Mouse (Mus musculus): ENCODE measurements around the gene Nfkbia. TPM values are rescaled to one million over a fixed set of nuclear protein-coding genes. Genes with fewer than 3 reads are reported as not detected.

The Nfkbia gene
- polyA plus RNA-seq (2012; rRNA removed) = 19.4 and 28.7 TPM in 2 replicates

DNA sequence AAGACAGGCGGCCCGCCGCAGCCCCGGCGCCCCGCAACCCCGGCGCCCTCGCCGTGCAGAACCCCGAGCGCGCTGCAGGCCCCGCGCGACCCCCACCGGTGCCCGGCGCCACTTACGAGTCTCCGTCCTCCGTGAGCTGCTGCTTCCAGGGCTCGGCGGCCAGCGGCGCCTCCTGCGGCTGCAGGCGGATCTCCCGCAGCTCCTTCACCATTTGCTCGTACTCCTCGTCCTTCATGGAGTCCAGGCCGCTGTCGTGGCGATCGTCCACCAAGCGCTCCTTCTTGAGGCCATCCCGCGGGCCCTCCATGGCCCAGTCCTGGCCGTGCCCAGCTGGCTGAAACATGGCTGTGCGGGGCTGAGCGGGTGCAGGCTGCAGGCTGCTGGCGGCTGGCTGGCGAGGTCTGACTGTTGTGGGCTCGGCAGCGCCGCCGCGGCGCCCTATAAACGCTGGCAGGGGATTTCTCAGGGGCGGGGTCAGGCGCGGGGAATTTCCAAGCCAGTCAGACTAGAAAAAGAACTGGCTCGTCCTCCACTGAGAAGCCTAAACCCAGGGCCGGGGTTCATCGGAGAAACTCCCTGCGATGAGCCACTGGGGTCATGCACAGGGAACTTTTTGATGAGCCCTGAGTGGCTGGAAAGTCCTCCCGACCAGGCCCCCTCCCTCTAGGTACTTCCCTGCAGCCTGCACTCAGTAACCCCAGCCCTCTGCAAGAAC is at the start of gene Nfkbia:
Gene Nfkbia, minus strand, starts transcription at position 464 of the 715 bp plus-strand sequence.

Other genes with a start within 250 kb of the Nfkbia start
- gene 1110008L16Rik, start 193.1 kb downstream of the Nfkbia start, polyA plus RNA-seq (2012; rRNA removed) = 11.7 and 13.2 TPM in 2 replicates
- gene Ppp2r3c, start 189.6 kb downstream of the Nfkbia start, polyA plus RNA-seq (2012; rRNA removed) = 16.1 and 24.6 TPM in 2 replicates
- 247 and 296 TPM in 2 replicates for gene Psma6, start 108.4 kb downstream of the Nfkbia start, polyA plus RNA-seq (2012; rRNA removed)
- gene Aldoart2, start 72.6 kb upstream of the Nfkbia start, polyA plus RNA-seq (2012; rRNA removed) = not detected in 2 replicates
- 0.44 and 0.75 TPM in 2 replicates for gene Insm2, start 106.8 kb upstream of the Nfkbia start, polyA plus RNA-seq (2012; rRNA removed)